Mouse (Mus musculus): ENCODE measurements around the gene Axdnd1.

Axdnd1 gene

DNA sequence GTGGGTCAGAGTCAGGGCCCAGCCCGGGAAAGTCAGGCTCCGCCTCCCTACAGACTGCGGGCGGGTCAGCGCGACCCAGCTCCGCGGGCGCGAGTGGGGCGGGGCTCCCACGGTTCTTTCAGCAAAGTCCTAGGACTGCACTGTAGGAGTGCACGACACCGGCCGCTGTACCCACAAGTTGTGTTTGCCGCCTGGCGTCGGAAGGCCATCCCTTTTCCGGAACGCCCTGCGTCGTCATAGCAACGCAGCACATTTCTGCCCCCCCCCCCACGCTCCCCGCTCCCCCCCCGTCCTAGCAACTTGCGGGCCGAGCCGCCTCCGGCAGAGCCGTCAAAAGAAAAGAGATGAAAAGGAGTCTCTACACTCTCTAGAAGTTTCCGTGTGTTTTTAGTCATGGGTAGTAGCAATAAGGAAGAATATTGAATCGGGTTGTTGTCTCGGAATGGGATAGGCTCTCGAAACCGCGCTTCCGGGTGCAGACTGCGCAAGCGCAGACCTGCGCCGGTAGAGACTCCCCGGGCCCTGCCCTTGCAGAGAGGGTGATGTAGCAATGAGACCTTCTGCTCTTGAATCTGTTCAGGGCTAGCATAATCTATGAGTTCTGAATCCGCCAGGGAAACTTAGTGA lies at the start of gene Axdnd1:
TSS of gene Axdnd1 (minus strand) at position 489 of the 627 bp plus-strand sequence.
- DNase-seq: peak; percentile 89

DNA sequence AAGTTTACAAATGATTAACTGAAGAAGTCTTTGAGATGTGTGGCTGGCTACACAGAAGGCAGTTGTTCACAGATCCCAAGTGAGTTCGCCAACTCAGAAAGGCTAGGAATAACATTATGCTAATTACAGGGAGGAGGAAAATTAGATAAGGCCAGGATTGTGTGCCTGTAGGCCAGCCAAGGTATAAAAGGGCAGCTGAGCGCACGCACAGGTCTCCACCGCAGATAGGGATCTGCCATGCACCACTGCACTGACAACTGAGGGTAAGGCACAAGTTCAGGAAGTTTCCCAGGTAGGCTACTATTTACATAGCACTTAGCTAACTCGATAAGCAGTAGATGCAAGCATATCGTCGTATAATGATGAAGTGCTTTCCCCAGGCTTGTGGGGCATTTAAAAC lies 49.6 kb upstream of the Axdnd1 start:
- no peak for DNase-seq

DNA sequence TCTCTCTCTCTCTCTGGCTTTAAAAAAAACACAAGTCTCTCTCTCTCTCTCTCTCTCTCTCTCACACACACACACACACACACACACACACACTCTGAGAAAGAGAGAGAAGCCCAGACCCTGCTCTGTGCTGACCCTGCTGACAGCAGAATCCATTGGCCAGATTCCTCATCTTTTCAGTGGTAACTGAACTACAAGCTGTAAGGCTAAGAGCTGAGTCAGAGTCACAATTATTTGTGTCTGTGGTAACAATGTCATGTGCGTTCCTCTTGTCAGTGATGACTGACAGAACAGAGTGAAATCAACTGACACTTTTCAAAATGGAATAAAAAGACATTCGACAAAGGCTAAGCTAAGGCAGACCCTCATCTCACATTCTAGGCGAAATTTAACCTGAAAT lies 47.6 kb upstream of the Axdnd1 start:
- DNase-seq: no peak

DNA sequence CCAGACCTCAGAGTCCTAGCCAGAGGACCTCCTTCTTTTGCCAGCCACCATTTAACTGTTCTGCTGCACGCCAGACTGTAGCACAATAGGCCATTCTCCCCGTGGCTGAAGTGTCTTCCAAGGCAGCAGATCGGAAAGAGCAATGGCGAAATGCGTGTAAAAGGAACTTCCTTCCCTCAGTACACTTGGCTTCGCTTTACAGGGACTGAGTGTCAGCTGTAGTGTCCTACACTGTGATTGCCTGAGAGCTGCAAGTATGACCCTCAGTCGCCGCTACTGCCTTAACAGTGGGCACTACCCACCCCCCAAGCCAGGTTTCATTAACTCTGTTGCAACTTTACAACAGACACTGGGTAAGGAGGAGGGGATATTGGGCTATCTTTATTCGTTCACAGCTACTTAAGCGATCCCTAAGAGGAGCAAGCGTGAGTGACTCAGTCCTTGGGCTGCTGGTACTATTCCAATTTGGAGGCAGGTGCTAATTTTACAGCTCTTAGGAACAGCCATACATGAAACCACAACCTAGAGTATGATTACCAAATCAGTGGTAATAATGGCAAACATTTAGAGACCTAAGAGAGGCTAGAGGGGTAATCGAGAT lies 46.8 kb upstream of the Axdnd1 start:
- DNase-seq: peak; percentile 28

DNA sequence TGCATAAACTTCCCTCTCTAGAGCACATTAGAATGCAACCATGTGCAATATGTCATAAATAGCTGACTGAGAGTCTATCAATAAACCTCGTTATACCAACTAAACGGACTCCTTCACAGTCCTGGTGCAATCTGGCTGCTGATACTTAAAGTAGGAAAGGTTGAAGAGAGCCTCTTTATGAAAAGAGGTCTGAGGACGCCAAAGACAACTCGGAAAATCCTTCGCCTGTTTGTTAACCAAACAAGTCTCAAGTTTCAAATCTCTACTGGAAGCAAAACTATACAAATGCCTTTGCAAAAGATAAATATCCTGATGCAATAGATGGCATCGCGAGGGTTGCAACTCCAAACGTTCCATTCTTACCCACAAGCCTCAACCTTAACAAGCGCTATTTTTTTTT lies 44.0 kb upstream of the Axdnd1 start:
- no peak for DNase-seq

DNA sequence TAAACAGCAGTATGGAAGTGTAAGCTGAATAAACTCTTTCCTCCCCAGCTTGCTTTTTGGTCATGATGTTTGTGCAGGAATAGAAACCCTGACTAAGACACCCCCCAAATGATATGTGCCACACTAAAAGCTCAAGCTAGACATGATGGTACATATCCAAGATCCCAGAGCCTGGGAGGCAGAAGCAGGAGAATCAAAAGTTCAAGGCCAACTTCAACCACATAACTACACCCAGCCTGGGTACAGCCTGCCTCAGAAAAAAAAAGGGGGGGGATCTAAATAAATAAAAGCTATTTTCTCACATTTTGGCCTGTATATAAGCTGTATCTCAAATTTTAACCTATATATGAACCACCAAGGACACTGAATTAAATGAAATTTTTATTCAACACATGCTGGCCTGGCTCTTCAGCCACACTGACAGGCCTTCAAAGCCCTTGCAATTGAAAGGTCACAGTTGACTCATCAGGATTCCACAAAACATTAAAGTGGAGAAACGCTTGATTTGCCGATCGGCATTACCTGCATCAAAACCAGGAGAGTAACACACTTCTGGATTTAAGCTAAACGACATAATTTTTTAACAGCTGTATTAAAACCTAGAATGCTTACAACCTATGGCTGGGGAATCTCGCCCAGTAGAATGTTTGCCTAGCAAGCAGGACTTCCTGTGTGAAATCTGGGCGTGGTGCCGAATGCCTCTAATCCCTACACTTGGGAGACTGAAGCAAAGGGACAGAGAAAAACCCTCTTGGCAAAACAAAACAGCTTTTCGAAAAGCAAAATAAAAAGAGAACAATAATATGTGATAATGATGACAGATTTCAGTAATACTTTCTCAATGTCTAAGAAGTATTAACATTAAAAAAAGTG lies 43.3 kb upstream of the Axdnd1 start:
- DNase-seq: no peak

DNA sequence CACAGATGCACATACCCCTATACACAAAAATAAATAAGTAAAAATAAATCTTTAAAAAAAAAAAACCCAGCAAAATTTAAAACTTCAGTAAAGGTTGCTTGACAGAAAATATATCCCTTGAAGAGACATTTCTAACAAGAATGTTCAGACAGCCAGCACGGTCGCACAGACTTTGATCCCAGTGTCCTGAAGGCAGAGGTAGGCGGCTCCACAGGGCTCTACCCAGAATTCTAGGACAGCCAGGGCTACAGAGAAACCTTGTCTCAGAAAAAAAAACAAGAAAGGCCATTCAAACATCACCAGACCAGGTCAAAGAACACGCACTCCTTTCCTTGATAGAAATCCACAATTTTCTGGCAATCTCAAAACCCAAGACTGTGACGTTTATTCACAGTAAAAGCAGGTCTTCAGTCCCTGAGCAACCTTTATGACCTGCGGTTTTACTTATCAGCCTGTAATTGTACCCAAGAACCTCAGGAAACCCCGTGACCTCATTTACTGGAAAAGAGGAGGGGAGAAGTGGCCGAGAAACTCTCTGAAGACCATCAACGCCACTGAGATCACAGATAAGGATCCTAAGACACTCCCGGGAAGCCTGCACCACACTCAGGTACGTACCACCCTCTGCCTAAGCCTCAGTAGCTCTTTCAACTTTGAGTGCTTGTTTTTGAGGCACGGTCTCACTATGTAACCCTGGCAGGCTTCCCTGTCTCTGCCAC lies 41.5 kb upstream of the Axdnd1 start:
- no peak for DNase-seq

DNA sequence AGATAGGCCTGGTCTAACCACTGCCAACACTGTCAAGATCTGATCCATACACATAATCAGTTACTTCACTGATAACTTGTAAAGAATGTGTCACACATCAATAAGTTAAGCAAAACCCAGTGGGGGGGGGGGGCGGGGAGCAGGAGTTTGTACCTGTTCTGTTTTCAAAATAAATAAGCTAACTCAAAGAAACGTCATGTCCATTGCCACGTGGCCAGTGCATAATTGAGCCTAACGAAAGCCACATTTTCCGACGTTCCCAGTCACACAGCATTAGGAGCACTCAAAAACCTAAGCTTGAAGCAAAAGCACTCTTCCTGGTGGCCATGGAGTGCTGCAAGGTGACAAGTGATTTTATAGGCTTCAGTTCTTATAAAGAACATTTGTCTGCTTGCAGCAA lies 40.1 kb upstream of the Axdnd1 start:
- no peak for DNase-seq

DNA sequence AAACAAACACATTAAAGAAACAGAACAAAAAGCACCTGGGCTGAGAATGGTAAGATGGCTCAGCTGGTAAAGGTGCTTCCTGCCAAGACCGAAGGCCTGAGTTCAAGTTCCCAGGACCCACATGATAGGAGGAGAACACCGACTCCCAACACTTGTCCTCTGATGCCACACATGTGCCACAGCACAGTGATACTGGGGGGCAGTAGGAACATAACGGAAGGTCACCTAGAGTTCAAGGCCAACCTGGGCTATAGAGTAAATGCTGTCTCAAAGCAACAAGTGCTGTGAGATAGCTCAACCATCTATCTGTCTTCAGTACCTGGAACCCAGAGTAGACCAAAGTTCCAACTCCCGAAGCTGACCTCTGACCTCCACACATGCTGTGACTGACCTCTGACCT lies 39.3 kb upstream of the Axdnd1 start:
- DNase-seq: no peak

DNA sequence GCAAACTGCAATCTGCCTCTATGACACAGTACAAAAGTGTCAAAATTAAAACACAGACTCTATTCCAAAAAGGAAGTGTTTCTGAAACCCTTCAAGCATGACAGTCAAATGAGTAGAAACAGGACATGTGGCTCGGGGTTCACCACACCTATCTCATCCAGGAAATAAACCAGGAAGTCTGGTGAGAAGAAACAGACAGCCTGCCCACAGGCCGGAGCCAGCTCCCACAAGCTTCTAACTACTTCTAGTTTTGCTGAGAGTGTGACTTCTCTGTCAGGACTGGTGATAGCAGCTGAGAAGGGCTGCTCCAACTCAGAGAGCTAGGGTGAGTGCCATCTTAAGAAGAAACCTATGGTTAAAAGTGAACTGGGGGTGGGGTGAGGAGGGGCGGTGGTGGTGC lies 38.7 kb upstream of the Axdnd1 start:
- DNase-seq: no peak

DNA sequence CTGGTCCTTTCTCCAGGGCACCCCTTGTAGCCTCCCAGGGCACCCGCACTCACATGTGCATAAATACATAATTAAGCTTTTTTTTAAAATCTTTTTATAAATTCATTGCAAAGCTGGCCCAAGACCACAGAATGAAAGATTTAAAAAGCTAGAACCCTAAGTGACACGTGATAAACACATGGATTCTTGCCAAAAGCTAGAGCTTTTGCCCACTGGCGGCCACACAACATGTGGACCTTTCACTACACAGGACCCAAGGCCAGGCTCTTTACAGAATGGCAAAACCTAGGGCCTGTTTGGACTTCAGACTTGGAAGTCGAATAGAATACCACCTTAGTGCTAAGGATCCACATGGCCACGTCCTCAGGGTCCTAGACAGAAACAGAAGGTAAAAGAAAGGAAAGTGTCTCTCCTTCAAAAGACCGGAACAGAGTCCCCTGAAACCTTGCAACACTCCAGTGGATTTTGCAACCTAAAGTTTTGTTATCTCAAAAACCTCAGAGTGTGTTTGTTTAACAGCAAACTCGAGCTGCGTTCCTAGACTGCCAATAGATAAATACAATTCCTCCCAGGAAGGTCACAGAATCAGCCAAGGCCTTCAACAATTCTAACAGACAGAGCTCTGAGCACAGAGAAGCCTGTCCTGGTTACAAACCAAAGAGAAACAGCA lies 37.6 kb upstream of the Axdnd1 start:
- DNase-seq: no peak

DNA sequence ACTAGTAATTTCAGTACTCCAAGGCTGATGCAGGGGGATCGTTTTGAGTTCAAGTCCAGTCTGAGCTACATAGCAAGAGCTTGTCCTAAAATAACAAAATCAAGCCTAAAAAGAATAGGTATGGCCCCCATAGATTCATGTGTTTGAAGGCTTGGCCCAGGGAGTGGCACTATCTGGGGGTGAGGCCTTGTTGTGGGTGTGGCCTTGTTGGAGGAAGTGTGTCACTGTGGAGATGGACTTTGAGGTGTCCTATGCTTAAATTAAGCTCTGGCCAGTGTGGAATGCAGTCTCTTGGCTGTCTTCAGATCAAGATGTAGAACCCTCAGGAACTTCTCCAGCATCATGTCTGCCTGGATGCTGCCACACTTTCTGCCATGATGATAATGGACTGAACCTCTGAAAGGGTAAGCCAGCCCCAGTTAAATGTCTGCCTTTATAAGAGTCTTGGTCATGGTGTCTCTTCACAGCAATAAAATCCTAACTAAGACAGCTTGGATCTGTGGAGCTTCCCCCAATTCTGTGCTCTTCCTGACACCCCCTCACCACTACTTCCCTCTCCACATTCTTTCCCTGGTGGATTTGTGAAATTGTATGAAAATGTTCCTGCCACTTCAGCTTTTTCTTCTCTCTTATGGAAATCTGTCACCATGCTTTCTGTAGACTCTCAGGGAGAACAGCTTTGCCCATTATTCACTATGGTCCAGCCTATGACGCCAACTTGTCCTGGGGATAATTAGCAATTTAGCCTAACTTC lies 34.2 kb upstream of the Axdnd1 start:
- peak; percentile 22 for DNase-seq

DNA sequence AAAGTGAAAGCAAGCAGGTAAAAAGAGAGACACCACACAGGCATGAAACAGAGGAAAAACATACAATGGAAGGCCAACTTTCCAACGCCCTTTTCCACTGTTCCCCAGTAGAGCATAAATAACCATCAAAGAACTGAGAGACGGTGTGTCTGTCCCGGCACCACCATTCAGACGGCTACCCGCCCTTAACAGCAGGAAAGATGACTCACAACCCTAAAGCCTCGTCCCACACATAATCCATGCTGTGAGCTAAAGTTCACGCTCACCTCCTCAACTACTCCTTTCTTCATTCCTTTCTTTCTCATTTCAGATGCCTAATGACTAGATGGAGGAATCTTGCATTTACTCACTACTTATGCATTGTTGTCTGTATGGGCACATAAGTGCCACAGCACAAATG lies 33.4 kb upstream of the Axdnd1 start:
- DNase-seq: peak; percentile 24

DNA sequence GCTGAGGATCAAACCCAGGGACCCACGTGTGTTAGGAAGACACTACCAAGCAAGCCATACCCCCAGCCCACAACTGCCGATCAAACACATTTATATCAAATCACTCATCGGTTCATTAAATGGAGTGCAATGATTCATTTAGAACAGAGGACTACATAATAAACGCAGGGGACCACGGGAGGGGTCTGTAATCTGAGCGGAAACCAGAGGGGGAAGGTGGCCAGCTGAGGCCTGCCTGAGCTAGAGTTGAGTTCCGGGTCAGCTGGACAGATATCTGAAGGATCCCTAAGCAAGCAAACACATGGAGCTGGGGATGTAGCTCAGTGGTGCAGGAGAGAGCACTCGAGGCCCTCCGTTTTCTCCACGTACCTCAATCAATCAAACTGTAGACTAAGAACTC lies 32.9 kb upstream of the Axdnd1 start:
- no peak for DNase-seq

DNA sequence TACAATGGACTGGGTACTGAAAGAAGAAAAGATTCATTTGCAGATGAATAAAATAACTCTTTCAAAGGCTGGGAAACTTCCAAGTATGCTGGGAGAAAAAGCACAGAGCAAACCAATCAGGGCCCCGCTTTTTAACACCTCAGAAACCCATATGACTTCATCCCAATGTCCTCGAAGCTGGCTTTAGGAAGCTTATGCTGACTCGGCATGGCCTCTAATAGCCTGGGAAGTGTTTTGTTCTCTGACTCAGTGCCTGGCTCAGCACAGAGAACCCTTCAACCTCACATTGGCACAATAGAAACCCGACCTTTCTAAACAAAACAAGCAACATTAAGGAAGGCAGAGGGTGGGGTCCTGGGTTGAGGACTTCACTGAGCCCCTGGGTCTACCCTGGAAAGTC lies 29.5 kb upstream of the Axdnd1 start:
- no peak for DNase-seq

DNA sequence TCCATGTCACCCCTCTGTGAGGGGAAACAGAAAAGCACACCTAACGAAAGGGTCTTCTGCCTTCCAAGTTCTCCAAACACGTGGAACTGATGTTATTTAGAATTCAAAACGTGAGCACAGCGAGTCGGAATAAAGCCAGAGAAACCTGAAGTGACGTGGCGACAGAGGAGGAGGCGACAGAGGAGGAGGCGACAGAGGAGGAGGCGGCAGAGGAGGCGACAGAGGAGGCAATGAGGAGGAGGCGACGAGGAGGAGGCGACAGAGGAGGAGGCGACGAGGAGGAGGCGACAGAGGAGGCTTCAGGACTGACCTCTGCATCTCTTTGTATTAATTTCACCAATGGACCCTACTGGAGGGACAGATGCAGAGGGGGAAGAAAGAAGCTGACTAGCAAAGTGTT lies 28.7 kb upstream of the Axdnd1 start:
- no peak for DNase-seq

DNA sequence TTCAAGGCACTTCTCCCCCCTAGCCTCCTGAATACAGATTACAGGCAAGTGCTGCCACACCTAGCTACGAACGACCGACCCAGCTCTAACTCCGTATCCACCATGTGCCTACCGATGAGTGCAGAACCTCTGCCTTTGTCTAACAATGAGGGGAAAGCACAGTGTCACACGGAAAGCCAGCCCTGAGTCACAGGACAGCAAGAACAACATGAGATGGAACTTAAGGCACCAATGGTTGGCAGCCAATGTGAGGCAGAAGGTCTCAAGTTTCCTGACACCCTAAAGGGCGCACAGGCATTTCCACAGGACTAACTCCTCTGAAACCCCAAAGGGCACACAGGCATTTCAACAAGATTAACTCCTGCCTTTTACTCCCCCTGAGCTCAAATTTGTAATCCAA lies 28.1 kb upstream of the Axdnd1 start:
- DNase-seq: no peak

DNA sequence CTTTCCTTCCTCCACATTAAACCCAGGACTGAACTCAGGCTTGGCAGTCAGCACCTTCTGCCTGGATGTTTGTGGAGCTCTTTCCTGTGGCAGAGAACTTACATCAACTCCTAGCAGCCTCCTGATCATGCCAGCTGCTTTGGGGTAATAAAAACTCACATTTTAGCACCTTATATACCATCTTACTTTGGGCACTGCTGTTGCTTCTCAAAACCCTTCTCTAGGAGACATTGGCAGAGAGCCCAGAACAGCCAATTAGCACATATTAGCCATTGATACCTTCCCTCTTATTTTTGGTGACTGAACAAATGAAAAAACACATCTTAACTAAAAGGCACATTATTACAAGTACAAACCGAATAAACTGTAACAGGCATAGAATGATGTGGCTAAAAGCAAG lies 24.1 kb upstream of the Axdnd1 start:
- DNase-seq: peak; percentile 8

DNA sequence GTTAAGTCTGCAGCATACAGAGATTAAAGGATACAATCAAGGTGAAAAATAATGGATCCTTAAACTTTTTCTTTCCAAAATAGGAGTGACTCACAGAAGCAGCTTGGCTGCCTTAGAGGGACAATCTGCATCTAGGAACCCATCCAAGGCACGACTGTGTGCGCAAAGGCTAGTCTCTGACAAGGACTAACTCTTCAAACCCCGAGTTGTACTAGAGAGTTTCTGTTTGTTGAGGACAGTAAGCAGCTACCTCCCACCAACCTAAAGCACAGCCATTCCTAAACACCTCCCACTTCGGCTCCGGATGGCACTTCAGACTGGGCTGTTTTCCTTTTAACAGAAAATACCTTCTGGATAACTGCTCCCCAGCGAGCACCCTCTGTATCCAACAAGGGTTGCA lies 21.8 kb upstream of the Axdnd1 start:
- DNase-seq: peak; percentile 62

DNA sequence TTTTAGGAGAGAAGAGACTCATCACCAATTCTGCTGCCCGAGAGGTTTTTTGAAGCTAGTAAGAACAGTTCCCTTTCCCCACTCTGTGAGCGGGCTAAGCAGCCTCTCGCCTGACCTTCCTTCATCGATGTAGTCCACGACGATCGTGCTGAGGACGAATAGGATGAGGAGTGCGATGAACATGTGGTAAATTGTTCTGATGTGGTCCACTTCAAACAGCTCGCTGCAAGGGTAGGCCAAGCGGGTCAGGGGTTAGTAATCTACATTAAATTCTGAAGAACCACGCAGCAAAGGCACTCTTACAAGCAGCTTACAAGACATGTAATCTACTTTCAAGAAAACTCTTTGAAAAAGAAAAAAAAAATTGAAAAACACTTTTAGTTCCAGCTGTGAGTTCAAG lies 21.3 kb upstream of the Axdnd1 start:
- no peak for DNase-seq

DNA sequence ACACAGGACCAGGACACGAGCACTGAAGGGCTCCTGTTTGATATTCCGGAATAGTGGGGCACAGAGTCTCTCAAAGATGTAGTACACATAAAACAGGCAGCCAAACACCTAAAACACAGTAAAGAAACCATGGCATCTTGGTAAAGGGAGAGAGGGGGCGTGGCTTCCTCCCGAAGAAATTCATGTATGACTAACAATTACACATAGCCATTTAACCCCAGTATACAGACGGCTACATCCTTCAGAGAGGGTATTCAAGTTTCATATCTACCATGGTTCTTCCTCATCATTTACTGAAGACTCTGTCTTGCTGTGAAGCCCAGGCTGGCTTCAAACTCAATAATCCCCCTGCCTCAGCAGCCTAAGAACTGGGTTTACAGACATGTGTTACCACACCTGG lies 16.8 kb upstream of the Axdnd1 start:
- no peak for DNase-seq

DNA sequence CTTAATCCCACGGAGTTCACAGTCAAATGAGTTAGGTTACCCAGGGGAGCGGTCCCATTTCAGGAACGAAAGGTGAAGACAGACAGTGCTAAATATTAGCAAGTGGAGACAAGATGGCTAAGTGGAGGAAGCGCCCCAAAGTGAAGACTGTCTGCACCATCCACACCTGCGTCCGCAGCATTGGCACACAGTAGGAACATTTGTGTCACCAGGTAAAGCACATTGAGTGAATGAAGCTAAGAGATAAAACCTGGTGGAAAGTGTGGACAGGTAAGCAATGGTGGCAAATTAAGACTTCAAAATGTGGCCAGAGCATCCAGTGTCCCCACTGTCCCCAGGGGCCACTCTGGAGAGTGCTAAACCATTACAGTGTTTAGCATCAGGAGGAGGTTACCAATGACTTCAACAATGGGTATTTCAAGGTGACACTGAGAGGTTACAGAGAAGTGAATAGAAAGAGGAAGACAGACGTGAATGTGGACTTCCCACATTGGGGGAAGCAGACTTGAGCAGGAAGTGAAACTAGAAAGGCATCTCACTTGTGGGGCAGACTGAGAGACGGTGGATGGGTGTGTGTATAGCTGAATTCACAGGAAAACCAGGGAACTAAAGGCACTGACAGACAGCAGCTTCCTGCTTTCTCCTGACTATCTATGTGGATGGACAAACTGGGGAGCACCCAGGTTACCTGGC lies 16.2 kb upstream of the Axdnd1 start:
- no peak for DNase-seq
